In the genomic region with DNA sequence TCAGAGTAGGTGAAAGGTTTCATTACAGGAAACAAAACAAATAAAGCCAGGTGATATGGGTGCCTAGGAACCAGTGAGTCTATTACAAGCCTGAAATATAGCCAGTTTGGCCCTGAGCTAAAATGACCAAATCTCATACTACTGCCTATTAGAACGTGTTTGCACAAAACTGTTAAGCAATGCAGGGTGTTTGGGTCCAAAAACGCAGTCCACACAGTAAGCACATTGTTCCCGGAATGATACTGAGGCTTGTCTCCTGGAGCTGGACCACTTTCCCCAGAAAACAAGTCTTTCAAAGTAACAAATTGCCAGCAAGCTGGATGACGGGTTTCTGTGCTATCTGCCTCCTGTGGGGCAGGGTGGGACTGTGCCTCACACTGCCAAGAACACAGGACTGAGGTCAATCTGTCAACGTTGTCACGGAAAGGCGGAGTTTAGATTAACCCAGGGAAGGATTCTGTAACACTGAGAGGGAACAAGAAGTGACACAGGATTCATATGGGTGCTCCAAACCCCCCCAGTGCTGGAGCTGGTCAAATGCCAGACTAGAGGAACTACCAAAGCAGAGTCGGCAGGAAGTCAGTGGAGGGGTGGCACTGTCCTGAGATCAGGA, we compare ENCODE assay signal across 12 mouse cellular contexts.
DNase-seq lines count a peak whose midpoint lies in the region; ATAC-seq and TF ChIP-seq lines count a peak whose summit lies in the region.
"Had no signal": no experiment of that assay in that cellular context is flagged by ENCODE, and none has a peak within 500 bp of the region (broad histone marks: within the 10 kb centered on the region; RNA-seq: fewer than 3 reads in every experiment).

No protein-coding gene starts in this region.

- peak; percentile 25 for DNase-seq in kidney, postnatal 14 days
- DNase-seq in heart, postnatal 0 days (ENCODE audit: low spot score), result peak; percentile 71
- DNase-seq in thymus, postnatal 25 days, result no peak
- DNase-seq in cerebellum, adult 2 months, result no peak

- no peak; the same call in 1 of the 2 replicates for TF ChIP-seq CTCF in heart, postnatal 0 days (IDR thresholded peaks at IDR 0.05; ENCODE audit: low read depth)
- TF ChIP-seq CTCF in cerebellum, adult 2 months (IDR thresholded peaks at IDR 0.05; ENCODE audit: borderline replicate concordance, insufficient read depth, low read depth, low read length), result no peak

- no peak for TF ChIP-seq POLR2A in cerebellum, adult 2 months (IDR thresholded peaks at IDR 0.05; ENCODE audit: borderline replicate concordance, insufficient read depth, low read length)

- H3K36me3 ChIP-seq in kidney, embryonic 15.5 days, result no peaks in the 10 kb centered on the region
- no peaks in the 10 kb centered on the region for H3K36me3 ChIP-seq in heart, postnatal 0 days (replicated peaks; ENCODE audit: control insufficient read depth, insufficient read depth, low read length)
- H3K36me3 ChIP-seq: G1E had no signal

- no peak overlapping the region for H3K4me2 ChIP-seq in kidney, embryonic 15.5 days
- no peak overlapping the region for H3K4me2 ChIP-seq in heart, postnatal 0 days (ENCODE audit: low read depth, low read length)

- peaks cover 10% of the 10 kb centered on the region; the same call in 1 of the 2 replicates for H3K4me1 ChIP-seq in kidney, embryonic 15.5 days
- H3K4me1 ChIP-seq in heart, postnatal 0 days (ENCODE audit: control insufficient read depth, insufficient read depth), result peaks cover 14% of the 10 kb centered on the region
- H3K4me1 ChIP-seq in cerebellum, adult 2 months (ENCODE audit: control insufficient read depth, insufficient read depth, low read length), result no peaks in the 10 kb centered on the region

- no peaks in the 10 kb centered on the region for H3K9me3 ChIP-seq in kidney, embryonic 15.5 days (replicated peaks)
- H3K9me3 ChIP-seq in heart, postnatal 0 days (replicated peaks; ENCODE audit: control insufficient read depth, low read length), result no peaks in the 10 kb centered on the region
- H3K9me3 ChIP-seq: G1E had no signal

- TF ChIP-seq EP300 in heart, postnatal 0 days (IDR thresholded peaks at IDR 0.05; ENCODE audit: low read depth), result no peak

- 61% methylated on average over 8 of the region's 8 CpGs for WGBS in kidney, embryonic 15.5 days
- 19% methylated on average over 8 of the region's 8 CpGs for WGBS in heart, postnatal 0 days
- 33% methylated on average over 8 of the region's 8 CpGs for WGBS in cerebellum, adult 2 months

- no peak for ATAC-seq in kidney, embryonic 15.5 days (replicated peaks; ENCODE audit: low FRiP score)
- peak; percentile 31; the same call in 1 of the 2 replicates for ATAC-seq in common myeloid progenitor, adult 5-6 weeks (replicated peaks; ENCODE audit: low read depth, poor library complexity, severe bottlenecking)
- peak; percentile 88 for ATAC-seq in heart, postnatal 0 days (ENCODE audit: insufficient read depth, low read depth)
- ATAC-seq in megakaryocyte progenitor cell, adult 5-6 weeks (replicated peaks; ENCODE audit: poor library complexity), result peak; percentile 73
- no peak for ATAC-seq in CD4-positive, CD25-positive, alpha-beta regulatory T cell, adult 4 months

- no peaks in the 10 kb centered on the region for H3K27me3 ChIP-seq in kidney, embryonic 15.5 days
- H3K27me3 ChIP-seq in heart, postnatal 0 days (ENCODE audit: control insufficient read depth, insufficient read depth, low read length), result no peaks in the 10 kb centered on the region
- no peaks in the 10 kb centered on the region for H3K27me3 ChIP-seq in cerebellum, adult 2 months (ENCODE audit: control insufficient read depth, insufficient read depth, low read length)

- H3K27ac ChIP-seq in kidney, embryonic 15.5 days, result no peak overlapping the region
- H3K27ac ChIP-seq in heart, postnatal 0 days (ENCODE audit: low read depth), result 0 out of 2 replicates have a peak overlapping the region, but pooled peaks have one; percentile 34
- H3K27ac ChIP-seq in cerebellum, adult 2 months (ENCODE audit: insufficient read depth, low read length), result no peak overlapping the region
- H3K27ac ChIP-seq: kidney, postnatal 0 days; macrophage had no signal

- H3K4me3 ChIP-seq in kidney, embryonic 15.5 days (replicated peaks), result no peak overlapping the region
- H3K4me3 ChIP-seq in heart, postnatal 0 days (ENCODE audit: low read depth, low read length), result no peak overlapping the region
- H3K4me3 ChIP-seq in cerebellum, adult 2 months (replicated peaks; ENCODE audit: insufficient read depth, low read depth, low read length), result no peak overlapping the region
- H3K4me3 ChIP-seq: erythroblast, embryonic 14.5 days had no signal

- H3K9ac ChIP-seq in kidney, embryonic 15.5 days, result no peak overlapping the region
- H3K9ac ChIP-seq in heart, postnatal 0 days (replicated peaks; ENCODE audit: low read depth, low read length), result no peak overlapping the region

Comparison
In these comparisons a context has a peak if more than half of its experiments do, and no peak if none do; other contexts are left out.
1. DNase-seq: peak in kidney, postnatal 14 days (single experiment) and heart, postnatal 0 days (single experiment); none in thymus, postnatal 25 days (single experiment) and cerebellum, adult 2 months (0 of 2).
2. ATAC-seq: peak in common myeloid progenitor, adult 5-6 weeks (single experiment), heart, postnatal 0 days (single experiment) and megakaryocyte progenitor cell, adult 5-6 weeks (single experiment); none in kidney, embryonic 15.5 days (single experiment) and CD4-positive, CD25-positive, alpha-beta regulatory T cell, adult 4 months (single experiment).